Mouse (Mus musculus): ENCODE results near the gene Flnc. TPM values are rescaled to one million over a fixed set of nuclear protein-coding genes. Genes with fewer than 3 reads are reported as not detected.

The Flnc gene
- polyA plus RNA-seq, 1 experiment from 2014 or later, result 3.2 TPM

GRCm38 (mm10) chr6:29445354-29445753, 12.3 kb downstream of the Flnc start:
- H3K4me3 ChIP-seq (ENCODE audit: low read depth, low read length), result no peak overlapping the region
- WGBS, result 89% methylated on average over 7 of the region's 7 CpGs
- DNase-seq (ENCODE audit: low spot score), result no peak
- no peak overlapping the region for H3K9ac ChIP-seq (replicated peaks; ENCODE audit: low read length)
- H3K9me3 ChIP-seq (replicated peaks; ENCODE audit: control insufficient read depth, low read length), result no peaks in the 10 kb centered on the region
- H3K27ac ChIP-seq (replicated peaks; ENCODE audit: low read depth, low read length), result no peak overlapping the region
- no peaks in the 10 kb centered on the region for H3K27me3 ChIP-seq (ENCODE audit: control insufficient read depth, insufficient read depth, low read length)
- H3K4me1 ChIP-seq (ENCODE audit: control insufficient read depth, insufficient read depth, low read length), result no peaks in the 10 kb centered on the region
- no peak overlapping the region for H3K4me2 ChIP-seq (ENCODE audit: low read depth, low read length)
- no peak for ATAC-seq (replicated peaks; ENCODE audit: insufficient number of reproducible peaks, low FRiP score, low TSS enrichment, low read depth)
- no peaks in the 10 kb centered on the region for H3K36me3 ChIP-seq (replicated peaks; ENCODE audit: control insufficient read depth, insufficient read depth, low read depth, low read length)

- no peak for ATAC-seq (replicated peaks; ENCODE audit: insufficient number of reproducible peaks, low FRiP score, low TSS enrichment, low read depth)
- 29% methylated on average over 4 of the region's 4 CpGs for WGBS
- Histone ChIP-seq H3K27me3 (ENCODE audit: control insufficient read depth, insufficient read depth, low read length) (no peaks in the 10 kb centered on the region), H3K9me3 (replicated peaks; ENCODE audit: control insufficient read depth, low read length) (no peaks in the 10 kb centered on the region), H3K4me1 (ENCODE audit: control insufficient read depth, insufficient read depth, low read length) (no peaks in the 10 kb centered on the region), H3K4me3 (ENCODE audit: low read depth, low read length) (no peak overlapping the region), H3K36me3 (replicated peaks; ENCODE audit: control insufficient read depth, insufficient read depth, low read depth, low read length) (no peaks in the 10 kb centered on the region), H3K4me2 (ENCODE audit: low read depth, low read length) (no peak overlapping the region), H3K27ac (replicated peaks; ENCODE audit: low read depth, low read length) (no peak overlapping the region), H3K9ac (replicated peaks; ENCODE audit: low read length) (no peak overlapping the region)
- DNase-seq (ENCODE audit: low spot score), result no peak
Observed at GRCm38 (mm10) chr6:29449858-29450257, 16.8 kb downstream of the Flnc start.

DNA sequence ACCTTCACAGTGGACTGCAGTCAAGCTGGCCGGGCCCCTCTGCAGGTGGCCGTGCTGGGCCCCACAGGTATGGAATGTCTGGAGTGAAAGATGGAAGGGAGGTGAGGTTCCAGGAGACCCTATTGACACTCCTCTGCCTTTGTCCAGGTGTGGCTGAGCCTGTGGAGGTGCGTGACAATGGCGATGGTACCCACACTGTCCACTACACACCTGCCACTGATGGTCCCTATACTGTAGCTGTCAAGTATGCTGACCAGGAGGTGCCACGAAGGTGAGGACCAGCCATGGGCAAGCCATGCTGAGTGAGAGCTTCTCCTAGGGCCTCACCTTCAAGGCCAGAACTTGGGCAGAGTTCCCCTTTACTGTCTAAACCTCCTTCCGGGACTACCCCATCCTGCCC, 17.6 kb downstream of the Flnc start:
- no peaks in the 10 kb centered on the region for H3K36me3 ChIP-seq (replicated peaks; ENCODE audit: control insufficient read depth, insufficient read depth, low read depth, low read length)
- H3K4me3 ChIP-seq (ENCODE audit: low read depth, low read length), result no peak overlapping the region
- no peak overlapping the region for H3K4me2 ChIP-seq (ENCODE audit: low read depth, low read length)
- H3K27me3 ChIP-seq (ENCODE audit: control insufficient read depth, insufficient read depth, low read length), result no peaks in the 10 kb centered on the region
- no peaks in the 10 kb centered on the region for H3K9me3 ChIP-seq (replicated peaks; ENCODE audit: control insufficient read depth, low read length)
- H3K4me1 ChIP-seq (ENCODE audit: control insufficient read depth, insufficient read depth, low read length), result no peaks in the 10 kb centered on the region
- 93% methylated on average over 6 of the region's 6 CpGs for WGBS
- DNase-seq (ENCODE audit: low spot score) (no peak), ATAC-seq (replicated peaks; ENCODE audit: insufficient number of reproducible peaks, low FRiP score, low TSS enrichment, low read depth) (no peak)
- H3K27ac ChIP-seq (replicated peaks; ENCODE audit: low read depth, low read length), result no peak overlapping the region
- H3K9ac ChIP-seq (replicated peaks; ENCODE audit: low read length), result no peak overlapping the region

DNA sequence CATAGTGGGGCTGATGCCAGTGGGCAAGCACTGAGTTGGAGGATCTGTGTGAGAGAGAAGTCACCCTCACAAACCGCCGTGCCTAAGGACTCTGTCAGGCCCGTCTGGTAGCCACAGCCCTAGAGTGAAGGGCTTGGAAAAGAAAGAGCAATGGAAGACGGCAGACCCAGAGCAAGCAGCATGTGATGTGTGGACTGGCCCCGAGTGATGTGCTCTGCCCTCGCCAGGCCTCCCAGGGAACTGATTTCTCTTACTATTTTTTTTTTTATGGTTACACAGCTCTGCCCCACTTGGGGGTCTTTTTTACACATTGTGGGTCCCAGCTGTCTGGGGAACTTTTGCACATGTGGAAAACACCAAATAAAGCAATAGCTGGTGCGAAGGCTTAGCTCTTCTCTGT, 28.4 kb downstream of the Flnc start:
- Histone ChIP-seq H3K9me3 (replicated peaks; ENCODE audit: control insufficient read depth, low read length) (no peaks in the 10 kb centered on the region), H3K4me1 (ENCODE audit: control insufficient read depth, insufficient read depth, low read length) (no peaks in the 10 kb centered on the region), H3K9ac (replicated peaks; ENCODE audit: low read length) (no peak overlapping the region), H3K27ac (replicated peaks; ENCODE audit: low read depth, low read length) (no peak overlapping the region), H3K4me2 (ENCODE audit: low read depth, low read length) (no peak overlapping the region), H3K4me3 (ENCODE audit: low read depth, low read length) (no peak overlapping the region), H3K36me3 (replicated peaks; ENCODE audit: control insufficient read depth, insufficient read depth, low read depth, low read length) (no peaks in the 10 kb centered on the region), H3K27me3 (ENCODE audit: control insufficient read depth, insufficient read depth, low read length) (no peaks in the 10 kb centered on the region)
- ATAC-seq (replicated peaks; ENCODE audit: insufficient number of reproducible peaks, low FRiP score, low TSS enrichment, low read depth) (no peak), DNase-seq (ENCODE audit: low spot score) (no peak)
- WGBS, result 69% methylated on average over 7 of the region's 7 CpGs

GRCm38 (mm10) chr6:29463388-29463787, 30.3 kb downstream of the Flnc start:
- Histone ChIP-seq H3K9me3 (replicated peaks; ENCODE audit: control insufficient read depth, low read length) (no peaks in the 10 kb centered on the region), H3K4me3 (ENCODE audit: low read depth, low read length) (no peak overlapping the region), H3K27ac (replicated peaks; ENCODE audit: low read depth, low read length) (no peak overlapping the region), H3K36me3 (replicated peaks; ENCODE audit: control insufficient read depth, insufficient read depth, low read depth, low read length) (no peaks in the 10 kb centered on the region), H3K4me1 (ENCODE audit: control insufficient read depth, insufficient read depth, low read length) (no peaks in the 10 kb centered on the region), H3K27me3 (ENCODE audit: control insufficient read depth, insufficient read depth, low read length) (no peaks in the 10 kb centered on the region), H3K9ac (replicated peaks; ENCODE audit: low read length) (no peak overlapping the region), H3K4me2 (ENCODE audit: low read depth, low read length) (no peak overlapping the region)
- DNase-seq (ENCODE audit: low spot score), result no peak
- no peak for ATAC-seq (replicated peaks; ENCODE audit: insufficient number of reproducible peaks, low FRiP score, low TSS enrichment, low read depth)
- 83% methylated on average over 3 of the region's 3 CpGs for WGBS

DNA sequence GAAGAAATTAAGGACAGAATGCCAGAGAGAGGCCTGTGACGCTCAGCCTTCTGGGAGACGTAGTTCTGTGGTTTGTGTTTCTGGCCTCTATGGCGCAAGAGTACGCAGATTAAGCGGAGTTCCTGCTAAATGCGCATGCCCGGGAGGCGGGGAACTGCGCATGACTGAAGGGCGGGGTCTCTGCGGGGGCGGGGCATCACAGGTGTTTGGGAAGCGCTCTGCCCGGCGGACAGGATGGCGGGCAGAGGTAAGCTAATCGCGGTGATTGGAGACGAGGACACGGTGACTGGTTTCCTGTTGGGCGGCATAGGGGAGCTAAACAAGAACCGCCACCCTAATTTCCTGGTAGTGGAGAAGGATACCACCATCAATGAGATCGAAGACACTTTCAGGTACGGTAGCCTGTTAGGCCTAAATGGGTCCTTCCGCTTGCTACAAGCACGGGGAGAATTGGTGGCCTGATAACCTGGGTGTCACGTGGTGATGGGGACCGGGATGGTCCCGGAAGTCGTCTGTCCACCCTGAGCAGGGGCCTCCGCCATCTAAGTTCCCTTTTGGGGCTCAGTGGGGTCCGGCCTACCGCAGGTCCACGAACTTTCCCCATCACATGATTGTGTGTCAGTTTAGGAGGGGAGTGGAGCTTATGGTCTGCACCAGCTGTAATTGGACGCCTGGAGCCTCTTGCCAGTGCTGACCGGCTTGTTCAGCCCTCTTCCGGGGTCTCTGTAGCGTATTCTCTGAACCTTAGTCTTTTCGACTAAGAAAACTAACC, 34.7 kb downstream of the Flnc start, which contains the start of gene Atp6v1f:
Gene Atp6v1f, plus strand, starts transcription at position 136 of the 772 bp plus-strand sequence.
- no peak within 1 kb of the TSS for H3K27ac ChIP-seq (replicated peaks; ENCODE audit: low read depth, low read length)

DNA sequence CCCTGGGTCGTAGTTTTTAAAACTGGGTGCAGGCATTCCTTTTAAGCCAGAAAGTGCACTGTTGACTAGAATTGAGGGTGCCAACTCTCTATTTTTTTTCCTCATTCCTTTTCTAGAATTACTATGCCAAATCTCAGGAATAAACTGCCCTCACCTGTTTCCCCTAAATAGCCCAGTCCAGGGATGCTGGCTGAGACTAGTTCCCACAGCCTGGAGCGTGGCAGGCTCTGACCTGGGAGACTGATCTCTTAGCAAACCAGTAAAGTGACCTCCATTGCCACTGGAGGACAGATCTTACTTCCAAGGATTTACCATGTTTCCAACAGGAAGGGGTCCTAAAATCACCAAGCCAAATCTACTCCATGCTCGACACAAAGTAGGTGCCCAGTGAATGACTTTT, 35.8 kb downstream of the Flnc start:
- H3K4me2 ChIP-seq (ENCODE audit: low read depth, low read length), result peak overlapping the region; percentile 66; the same call in 1 of the 2 replicates
- no peak for ATAC-seq (replicated peaks; ENCODE audit: insufficient number of reproducible peaks, low FRiP score, low TSS enrichment, low read depth)
- no peak overlapping the region for H3K4me3 ChIP-seq (ENCODE audit: low read depth, low read length)

More for the DNA sequence above, 34.7 kb downstream of the Flnc start, which contains the start of gene Atp6v1f:
- H3K27me3 ChIP-seq (ENCODE audit: control insufficient read depth, insufficient read depth, low read length), result no peaks in the 10 kb centered on the region
- no peaks in the 10 kb centered on the region for H3K4me1 ChIP-seq (ENCODE audit: control insufficient read depth, insufficient read depth, low read length)
- H3K9ac ChIP-seq (replicated peaks; ENCODE audit: low read length), result peak within 1 kb of the TSS; percentile 62
- H3K36me3 ChIP-seq (replicated peaks; ENCODE audit: control insufficient read depth, insufficient read depth, low read depth, low read length), result no peaks in the 10 kb centered on the region; the same call in 1 of the 2 replicates
- no peaks in the 10 kb centered on the region for H3K9me3 ChIP-seq (replicated peaks; ENCODE audit: control insufficient read depth, low read length)
- peak within 1 kb of the TSS; percentile 66 for H3K4me2 ChIP-seq (ENCODE audit: low read depth, low read length)
- peak within 1 kb of the TSS; percentile 60 for H3K4me3 ChIP-seq (ENCODE audit: low read depth, low read length)
- peak; percentile 97 for DNase-seq (ENCODE audit: low spot score)
- ATAC-seq (replicated peaks; ENCODE audit: insufficient number of reproducible peaks, low FRiP score, low TSS enrichment, low read depth), result peak; percentile 85
- under 1% methylated on average over 39 of the region's 39 CpGs for WGBS

DNA sequence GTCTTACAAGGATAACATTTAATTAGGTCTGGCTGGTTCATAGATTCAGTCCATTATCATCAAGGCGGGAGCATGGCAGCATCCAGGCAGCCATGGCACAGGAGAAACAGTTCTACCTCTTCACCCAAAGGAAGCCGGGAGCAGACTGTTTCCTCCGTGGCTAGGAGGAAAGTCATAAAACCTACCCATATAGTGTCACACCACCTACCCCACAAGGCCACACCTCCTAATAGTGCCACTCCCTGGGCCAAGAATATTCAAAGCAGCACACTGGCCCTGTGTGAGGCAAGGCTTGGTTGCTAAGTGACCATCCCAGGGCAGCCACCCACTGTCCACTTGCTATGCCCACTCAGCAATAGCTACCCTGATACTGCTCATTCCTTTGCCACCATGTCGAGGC, 38.1 kb downstream of the Flnc start, which contains the start of gene Atp6v1fnb:
Gene Atp6v1fnb, plus strand, starts transcription at position 301 of the 400 bp plus-strand sequence.
- DNase-seq (ENCODE audit: low spot score) (no peak), ATAC-seq (replicated peaks; ENCODE audit: insufficient number of reproducible peaks, low FRiP score, low TSS enrichment, low read depth) (no peak)
- no peak within 1 kb of the TSS for H3K9ac ChIP-seq (replicated peaks; ENCODE audit: low read length)
- peaks cover 2% of the 10 kb centered on the region; the same call in 1 of the 2 replicates for H3K4me1 ChIP-seq (ENCODE audit: control insufficient read depth, insufficient read depth, low read length)
- no peaks in the 10 kb centered on the region; the same call in 1 of the 2 replicates for H3K36me3 ChIP-seq (replicated peaks; ENCODE audit: control insufficient read depth, insufficient read depth, low read depth, low read length)
- WGBS, result 86% methylated on average over 4 of the region's 4 CpGs
- H3K9me3 ChIP-seq (replicated peaks; ENCODE audit: control insufficient read depth, low read length), result no peaks in the 10 kb centered on the region
- no peak within 1 kb of the TSS for H3K4me3 ChIP-seq (ENCODE audit: low read depth, low read length)
- no peak within 1 kb of the TSS for H3K27ac ChIP-seq (replicated peaks; ENCODE audit: low read depth, low read length)
- no peak within 1 kb of the TSS for H3K4me2 ChIP-seq (ENCODE audit: low read depth, low read length)
- no peaks in the 10 kb centered on the region for H3K27me3 ChIP-seq (ENCODE audit: control insufficient read depth, insufficient read depth, low read length)

More for the DNA sequence above, 35.8 kb downstream of the Flnc start:
- Histone ChIP-seq H3K27me3 (ENCODE audit: control insufficient read depth, insufficient read depth, low read length) (no peaks in the 10 kb centered on the region), H3K36me3 (replicated peaks; ENCODE audit: control insufficient read depth, insufficient read depth, low read depth, low read length) (no peaks in the 10 kb centered on the region; the same call in 1 of the 2 replicates), H3K4me1 (ENCODE audit: control insufficient read depth, insufficient read depth, low read length) (no peaks in the 10 kb centered on the region), H3K27ac (replicated peaks; ENCODE audit: low read depth, low read length) (no peak overlapping the region), H3K9me3 (replicated peaks; ENCODE audit: control insufficient read depth, low read length) (no peaks in the 10 kb centered on the region), H3K9ac (replicated peaks; ENCODE audit: low read length) (no peak overlapping the region)
- DNase-seq (ENCODE audit: low spot score), result no peak
- WGBS, result 91% methylated on average over 3 of the region's 3 CpGs
